Mouse (Mus musculus) embryonic facial prominence, embryonic 11.5 days (tissue): ENCODE results near the gene Defa33. TPM values are rescaled to one million over a fixed set of nuclear protein-coding genes. Genes with fewer than 3 reads are reported as not detected.
"Not testable (repeated sequence)": the region's sequence is repeated elsewhere in the genome, so short reads cannot be mapped to it uniquely, and the experiment has no call there.

Experiments used
- ATAC-seq: fragments of 200-750 bp; cut with Nextera tagmentation; replicated peaks from 2 replicates; pipeline ENCODE4 v1.8.0; 2017; ENCODE audit warnings: low read depth; ENCODE audit not compliant: insufficient number of reproducible peaks, low FRiP score, low TSS enrichment
- DNase-seq: peaks from one replicate; pipeline ENCODE4 v3.0.0-alpha.2; 2015; ENCODE audit warnings: low spot score
- H3K27ac ChIP-seq: fragments of 300-500 bp; sonication (generic); replicated peaks from 2 replicates; pipeline ENCODE4 v1.5.1; 2014; ENCODE audit warnings: mild to moderate bottlenecking, low read depth, low read length, control low read depth
- H3K27me3 ChIP-seq: fragments of 300-500 bp; sonication (generic); 2 replicates; pipeline ENCODE4 v1.6.1; 2014; ENCODE audit warnings: mild to moderate bottlenecking, low read length, moderate library complexity, mixed read lengths; ENCODE audit not compliant: control insufficient read depth, insufficient read depth
- H3K36me3 ChIP-seq: fragments of 300-500 bp; sonication (generic); replicated peaks from 2 replicates; pipeline ENCODE4 v1.6.1; 2014; ENCODE audit warnings: low read depth, mild to moderate bottlenecking, low read length, moderate library complexity, mixed read lengths; ENCODE audit not compliant: control insufficient read depth, insufficient read depth
- H3K4me1 ChIP-seq: fragments of 300-500 bp; sonication (generic); 2 replicates; pipeline ENCODE4 v1.6.1; 2014; ENCODE audit warnings: low read length, mixed read lengths; ENCODE audit not compliant: control insufficient read depth, insufficient read depth
- H3K4me2 ChIP-seq: fragments of 300-500 bp; sonication (generic); 2 replicates; pipeline ENCODE4 v1.6.1; 2014; ENCODE audit warnings: low read depth, mild to moderate bottlenecking, control low read depth, low read length, moderate library complexity
- H3K4me3 ChIP-seq: fragments of 300-500 bp; sonication (generic); 2 replicates; pipeline ENCODE4 v1.5.1; 2014; ENCODE audit warnings: low read depth, low read length, control low read depth
- H3K9ac ChIP-seq: fragments of 300-500 bp; sonication (generic); replicated peaks from 2 replicates; pipeline ENCODE4 v1.6.1; 2014; ENCODE audit warnings: mild to moderate bottlenecking, control low read depth, low read length
- H3K9me3 ChIP-seq: fragments of 300-500 bp; sonication (generic); replicated peaks from 2 replicates; pipeline ENCODE4 v1.6.1; 2016; ENCODE audit warnings: mild to moderate bottlenecking, low read length, inconsistent platforms, mixed read lengths; ENCODE audit not compliant: control insufficient read depth
- WGBS: fragments of 180-500 bp; shearing (Covaris S2); extraction: QIAGEN DNeasy Blood & Tissue Kit; methylation state at CpG from one replicate; pipeline ENCODE4 v1.1.7; 2014; 5-methylcytosine and 5-hydroxymethylcytosine counted together
- polyA plus RNA-seq: library from polyadenylated mRNA; unstranded; fragments of >200 nt; fragmentation: Nextera tagmentation; extraction: Ambion mirVana; gene quantifications from 2 replicates; pipeline ENCODE4 v1.2.1, GENCODE M21; 2014

Defa33 gene
- polyA plus RNA-seq, result not detected in 2 replicates

- not testable (repeated sequence) for H3K4me3 ChIP-seq, ATAC-seq
- no CpG with 5 or more reads among the region's 2 CpGs for WGBS
These were observed at the start of gene Defa33 for GRCm38 (mm10) chr8:21391511-21391910. TSS of gene Defa33 (plus strand) at chr8:21391811.

GRCm38 (mm10) chr8:21378215-21378614, 13.4 kb upstream of the Defa33 start, which contains the start of gene Defa2:
TSS of gene Defa2 (plus strand) at chr8:21378515.
- H3K4me2 ChIP-seq, H3K36me3 ChIP-seq, H3K27me3 ChIP-seq, H3K9ac ChIP-seq, DNase-seq, H3K4me3 ChIP-seq, H3K4me1 ChIP-seq, H3K27ac ChIP-seq, ATAC-seq, H3K9me3 ChIP-seq: not testable (repeated sequence)
- WGBS, result no CpG with 5 or more reads among the region's 2 CpGs

More at GRCm38 (mm10) chr8:21391511-21391910, at the start of gene Defa33:
- H3K4me1 ChIP-seq, H3K9me3 ChIP-seq, H3K36me3 ChIP-seq, DNase-seq, H3K9ac ChIP-seq, H3K27me3 ChIP-seq, H3K27ac ChIP-seq, H3K4me2 ChIP-seq: not testable (repeated sequence)

- H3K4me1 ChIP-seq, H3K4me3 ChIP-seq, ATAC-seq, H3K27ac ChIP-seq, DNase-seq, H3K27me3 ChIP-seq, H3K9me3 ChIP-seq, H3K9ac ChIP-seq, H3K36me3 ChIP-seq, H3K4me2 ChIP-seq: not testable (repeated sequence)
- no CpG with 5 or more reads among the region's 1 CpGs for WGBS
These were observed 35.5 kb downstream of the Defa33 start, which contains the start of gene Defa36 for GRCm38 (mm10) chr8:21427111-21427510. TSS of gene Defa36 (plus strand) at chr8:21427411.

Other genes starting within 250 kb of the Defa33 start
- not detected in 2 replicates for gene Defa22, start 229.5 kb upstream of the Defa33 start, polyA plus RNA-seq
- not detected in 2 replicates for gene Defa31, start 200.2 kb upstream of the Defa33 start, polyA plus RNA-seq
- gene Gm15293, start 190.2 kb upstream of the Defa33 start, polyA plus RNA-seq, result not detected in 2 replicates
- gene Gm15292, start 142.1 kb upstream of the Defa33 start, polyA plus RNA-seq, result not detected in 2 replicates
- not detected in 2 replicates for gene Defa27, start 76.3 kb upstream of the Defa33 start, polyA plus RNA-seq
- gene Defa29, start 64.8 kb upstream of the Defa33 start, polyA plus RNA-seq, result not detected in 2 replicates
- gene Defa2, start 13.3 kb upstream of the Defa33 start, polyA plus RNA-seq, result not detected in 2 replicates
- not detected in 2 replicates for gene Defa36, start 35.6 kb downstream of the Defa33 start, polyA plus RNA-seq
- gene Gm7849, start 64.7 kb downstream of the Defa33 start, polyA plus RNA-seq, result not detected in 2 replicates
- not detected in 2 replicates for gene Defa20, start 117.4 kb downstream of the Defa33 start, polyA plus RNA-seq
- gene Defa32, start 137.2 kb downstream of the Defa33 start, polyA plus RNA-seq, result not detected in 2 replicates
- gene Defa37, start 173.6 kb downstream of the Defa33 start, polyA plus RNA-seq, result not detected in 2 replicates
- not detected in 2 replicates for gene Defa28, start 191.2 kb downstream of the Defa33 start, polyA plus RNA-seq
- gene Gm7861, start 202.7 kb downstream of the Defa33 start, polyA plus RNA-seq, result not detected in 2 replicates
- not detected in 2 replicates for gene Defa26, start 226.4 kb downstream of the Defa33 start, polyA plus RNA-seq